In genomic region chr10:121694567-121694966, GRCm38 (mm10) we compare ENCODE assay signal across 35 mouse cellular contexts. TPM values are rescaled to one million over a fixed set of nuclear protein-coding genes. Genes with fewer than 3 reads are reported as not detected.
A peak's percentile ranks its signal among the peaks of the same experiment; 100 is the strongest.
DNase-seq lines count a peak whose midpoint lies in the region; TF ChIP-seq lines count a peak whose summit lies in the region.
"Had no signal": no experiment of that assay in that cellular context is flagged by ENCODE, and none has a peak within 500 bp of the region (broad histone marks: within the 10 kb centered on the region; RNA-seq: fewer than 3 reads in every experiment).

No protein-coding gene starts in this region.

- no peaks in the 10 kb centered on the region for H3K9me3 ChIP-seq in MEL (replicated peaks; ENCODE audit: insufficient read depth, low read length)
- H3K9me3 ChIP-seq in heart, embryonic 10.5 days, result no peaks in the 10 kb centered on the region
- H3K9me3 ChIP-seq: embryonic facial prominence, embryonic 10.5 days; embryonic facial prominence, embryonic 15.5 days; forebrain, embryonic 13.5 days; hindbrain, embryonic 15.5 days; kidney, embryonic 15.5 days; limb, embryonic 10.5 days; limb, embryonic 15.5 days; liver, embryonic 13.5 days; stomach, embryonic 15.5 days had no signal

- H3K27me3 ChIP-seq in heart, adult 2 months (ENCODE audit: control insufficient read depth, insufficient read depth, low read length), result no peaks in the 10 kb centered on the region
- H3K27me3 ChIP-seq in MEL (ENCODE audit: control insufficient read depth in 1 of 2, insufficient read depth in 2 of 2, low read length in 2 of 2), result no peaks in the 10 kb centered on the region
- no peaks in the 10 kb centered on the region for H3K27me3 ChIP-seq in heart, embryonic 10.5 days (ENCODE audit: insufficient read depth, poor library complexity, severe bottlenecking)
- H3K27me3 ChIP-seq: embryonic facial prominence, embryonic 15.5 days; forebrain, embryonic 13.5 days; heart, embryonic 13.5 days; hindbrain, embryonic 15.5 days; kidney, embryonic 15.5 days; limb, embryonic 15.5 days; liver, embryonic 13.5 days; stomach, embryonic 15.5 days had no signal

- H3K4me1 ChIP-seq in heart, adult 2 months (ENCODE audit: control insufficient read depth, insufficient read depth, low read length), result no peaks in the 10 kb centered on the region
- H3K4me1 ChIP-seq in MEL (ENCODE audit: control insufficient read depth in 1 of 2, insufficient read depth in 2 of 2, low read length in 2 of 2), result no peaks in the 10 kb centered on the region
- H3K4me1 ChIP-seq in heart, embryonic 10.5 days, result peaks cover 3% of the 10 kb centered on the region; the same call in 1 of the 2 replicates
- H3K4me1 ChIP-seq: forebrain, embryonic 13.5 days; heart, embryonic 13.5 days; hindbrain, embryonic 15.5 days; liver, embryonic 13.5 days had no signal

- intact Hi-C loops in heart, adult 2 months (cut with DNase I), result no loop called here
- intact Hi-C loops in gastrocnemius, postnatal 14 days (cut with DNase I; ENCODE audit: low total_unique reads), result loop anchor here (10.0 kb wide), 1 partner anchor 140 kb away; no protein-coding TSS in a partner anchor

- no peaks in the 10 kb centered on the region for H3K36me3 ChIP-seq in heart, adult 2 months (ENCODE audit: control insufficient read depth, insufficient read depth, low read length)
- H3K36me3 ChIP-seq in MEL (ENCODE audit: control insufficient read depth in 1 of 2, insufficient read depth in 2 of 2, low read length in 2 of 2), result no peaks in the 10 kb centered on the region
- H3K36me3 ChIP-seq in heart, embryonic 10.5 days, result no peaks in the 10 kb centered on the region
- H3K36me3 ChIP-seq: embryonic facial prominence, embryonic 10.5 days; embryonic facial prominence, embryonic 15.5 days; heart, embryonic 13.5 days; hindbrain, embryonic 15.5 days; kidney, embryonic 15.5 days; limb, embryonic 10.5 days; limb, embryonic 15.5 days; liver, embryonic 13.5 days; stomach, embryonic 15.5 days had no signal

- H3K4me3 ChIP-seq in heart, adult 2 months, result no peak overlapping the region
- no peak overlapping the region for H3K4me3 ChIP-seq in MEL (ENCODE audit: control insufficient read depth in 1 of 2, insufficient read depth in 1 of 2, low read depth in 2 of 2, low read length in 2 of 2)
- no peak overlapping the region for H3K4me3 ChIP-seq in heart, embryonic 10.5 days
- H3K4me3 ChIP-seq: embryonic facial prominence, embryonic 10.5 days; embryonic facial prominence, embryonic 15.5 days; forebrain, embryonic 13.5 days; heart, embryonic 13.5 days; hindbrain, embryonic 15.5 days; kidney, embryonic 15.5 days; left cerebral cortex, adult 2 months; limb, embryonic 10.5 days; limb, embryonic 15.5 days; liver, embryonic 13.5 days; stomach, embryonic 15.5 days had no signal

- no peak for TF ChIP-seq POLR2A in heart, adult 2 months (IDR thresholded peaks at IDR 0.05; ENCODE audit: insufficient read depth, low read depth, low read length)
- no peak for TF ChIP-seq POLR2A in MEL (IDR thresholded peaks at IDR 0.05; ENCODE audit: control insufficient read depth in 1 of 2, insufficient read depth in 1 of 2, low read depth in 1 of 2, low read length in 2 of 2, poor library complexity in 1 of 2)

- no peak for TF ChIP-seq EP300 in heart, adult 2 months (IDR thresholded peaks at IDR 0.05; ENCODE audit: insufficient read depth, low read depth, low read length)
- TF ChIP-seq EP300 in MEL (IDR thresholded peaks at IDR 0.05; ENCODE audit: low read depth in 1 of 2, low read length in 2 of 2), result no peak

- no peak overlapping the region for H3K27ac ChIP-seq in heart, adult 2 months
- H3K27ac ChIP-seq in MEL (ENCODE audit: control insufficient read depth, low read depth, low read length), result no peak overlapping the region
- H3K27ac ChIP-seq in heart, embryonic 10.5 days, result no peak overlapping the region
- H3K27ac ChIP-seq: embryonic facial prominence, embryonic 10.5 days; embryonic facial prominence, embryonic 15.5 days; forebrain, embryonic 13.5 days; heart, embryonic 13.5 days; hindbrain, embryonic 15.5 days; kidney, embryonic 15.5 days; left cerebral cortex, adult 2 months; limb, embryonic 10.5 days; limb, embryonic 15.5 days; liver, embryonic 13.5 days; stomach, embryonic 15.5 days had no signal

- H3K79me2 ChIP-seq in heart, adult 2 months (replicated peaks; ENCODE audit: control insufficient read depth, insufficient read depth, low read length), result no peaks in the 10 kb centered on the region
- no peaks in the 10 kb centered on the region for H3K79me2 ChIP-seq in MEL (ENCODE audit: control insufficient read depth, insufficient read depth, low read length, poor library complexity)

- peak; percentile 39 for DNase-seq in heart, adult 11 months
- DNase-seq in heart, adult 2 months, result no peak
- peak; percentile 19 for DNase-seq in A20 (ENCODE audit: low read depth, low spot score)
- peak; percentile 6 for DNase-seq in MEL (ENCODE audit: low read depth, low spot score)
- peak; percentile 19 for DNase-seq in embryo, embryonic 11 days
- no peak for DNase-seq in heart, embryonic 10.5 days (ENCODE audit: low spot score)
- DNase-seq in gastrocnemius, postnatal 14 days, result no peak
- DNase-seq: adrenal gland, adult 8-10 months; cerebellum, adult 2 months; cerebellum, postnatal 36 days; gastrocnemius, postnatal 10 days; heart, adult 18-20 months; heart, postnatal 10 days; kidney, adult 18-20 months; kidney, postnatal 25 days; liver, embryonic 13.5 days; lung, adult 18-20 months; right cerebral cortex, postnatal 25 days; thymus, adult 18-20 months; thymus, postnatal 25 days had no signal

- WGBS in heart, adult 2 months, result 88% methylated on average over 11 of the region's 11 CpGs
- WGBS in heart, embryonic 10.5 days, result 70% methylated on average over 11 of the region's 11 CpGs

- H3K9ac ChIP-seq in heart, adult 2 months (ENCODE audit: low read depth, low read length), result no peak overlapping the region
- no peak overlapping the region for H3K9ac ChIP-seq in MEL (ENCODE audit: control insufficient read depth, low read depth, low read length, poor library complexity, severe bottlenecking)
- H3K9ac ChIP-seq: embryonic facial prominence, embryonic 15.5 days; forebrain, embryonic 13.5 days; heart, embryonic 13.5 days; hindbrain, embryonic 15.5 days; kidney, embryonic 15.5 days; limb, embryonic 15.5 days; liver, embryonic 13.5 days; stomach, embryonic 15.5 days had no signal

- no peak for TF ChIP-seq CTCF in heart, adult 2 months (IDR thresholded peaks at IDR 0.05)
- TF ChIP-seq CTCF in MEL (IDR thresholded peaks at IDR 0.05 in 2 of 3, conservative IDR thresholded peaks at IDR 0.05 in 1 of 3; ENCODE audit: control insufficient read depth in 1 of 3, insufficient read depth in 1 of 3, low read depth in 2 of 3, low read length in 3 of 3, poor library complexity in 1 of 3, severe bottlenecking in 1 of 3), result no peak

- TF ChIP-seq RAD21 in MEL (IDR thresholded peaks at IDR 0.05; ENCODE audit: low read depth, low read length), result no peak

TF ChIP-seq in MEL, 35 proteins besides CTCF, POLR2A, EP300 and RAD21:
- TF ChIP-seq MEF2A (IDR thresholded peaks at IDR 0.05; ENCODE audit: extremely low read depth, insufficient replicate concordance, low read depth, low read length, poor library complexity, severe bottlenecking) (no peak), MAZ (IDR thresholded peaks at IDR 0.05; ENCODE audit: low read depth, low read length) (no peak), SMC3 (IDR thresholded peaks at IDR 0.05; ENCODE audit: low read depth, low read length) (no peak), NELFE (IDR thresholded peaks at IDR 0.05; ENCODE audit: low read depth, low read length) (no peak), KAT2A (conservative IDR thresholded peaks at IDR 0.05; ENCODE audit: low read depth, low read length) (no peak)

RNA-seq across cellular contexts. Expression of gene BC048403, which starts 45.2 kb away (rescaled TPM):
- 1 to 10 TPM; 2.0 to 2.2 TPM for total RNA-seq in heart, adult 2 months (2021)
- 1.9 and 2.8 TPM in 2 replicates for polyA plus RNA-seq in heart, adult 2 months (2012; rRNA removed)
- total RNA-seq in MEL (2012; rRNA removed), result 2.5 and 2.7 TPM in 2 replicates
- polyA plus RNA-seq in MEL (2012; ENCODE audit: insufficient read depth in 1 of 2, insufficient read length in 2 of 2, low read depth in 1 of 2, low replicate concordance in 2 of 2, missing spikeins in 1 of 2), result 10 to 100 TPM in 1 of 2 experiments, not detected in 1; 11.6 TPM
- polyA plus RNA-seq in heart, embryonic 10.5 days (2016; fragmentation: Nextera tagmentation; extraction: Ambion mirVana), result 3.1 and 3.9 TPM in 2 replicates
- total RNA-seq in gastrocnemius, postnatal 14 days (2021), result 1 to 10 TPM; 1.4 to 2.0 TPM

RNA-seq across cellular contexts. Expression of gene D930020B18Rik, which starts 53.2 kb away (rescaled TPM):
- not detected for total RNA-seq in heart, adult 2 months (2021)
- not detected in 2 replicates for polyA plus RNA-seq in heart, adult 2 months (2012; rRNA removed)
- total RNA-seq in MEL (2012; rRNA removed), result 0.46 and 0.65 TPM in 2 replicates
- polyA plus RNA-seq in MEL (2012; ENCODE audit: insufficient read depth in 1 of 2, insufficient read length in 2 of 2, low read depth in 1 of 2, low replicate concordance in 2 of 2, missing spikeins in 1 of 2), result under 1 TPM in 1 of 2 experiments, not detected in 1; 0.61 TPM
- polyA plus RNA-seq in heart, embryonic 10.5 days (2016; fragmentation: Nextera tagmentation; extraction: Ambion mirVana), result 0.11 TPM in 1 of 2 replicates, not detected in the other
- total RNA-seq in gastrocnemius, postnatal 14 days (2021), result not detected
- total RNA-seq: adrenal gland, adult 8-10 months; gastrocnemius, postnatal 10 days; heart, adult 18-20 months; heart, postnatal 10 days; hematopoietic stem cell, adult 5-6 weeks; megakaryocyte, adult 5-6 weeks; neutrophil, adult 5-6 weeks had no signal
- polyA plus RNA-seq: forebrain, embryonic 13.5 days; heart, embryonic 13.5 days; liver, embryonic 13.5 days; midbrain, embryonic 11.5 days; neural tube, embryonic 11.5 days had no signal

Comparison
In these comparisons a context has a peak if more than half of its experiments do, and no peak if none do; other contexts are left out.
1. DNase-seq: peak in heart, adult 11 months (single experiment), A20 (single experiment), MEL (single experiment) and embryo, embryonic 11 days (single experiment); none in heart, adult 2 months (0 of 2), heart, embryonic 10.5 days (single experiment) and gastrocnemius, postnatal 14 days (single experiment).